In the genomic region with DNA sequence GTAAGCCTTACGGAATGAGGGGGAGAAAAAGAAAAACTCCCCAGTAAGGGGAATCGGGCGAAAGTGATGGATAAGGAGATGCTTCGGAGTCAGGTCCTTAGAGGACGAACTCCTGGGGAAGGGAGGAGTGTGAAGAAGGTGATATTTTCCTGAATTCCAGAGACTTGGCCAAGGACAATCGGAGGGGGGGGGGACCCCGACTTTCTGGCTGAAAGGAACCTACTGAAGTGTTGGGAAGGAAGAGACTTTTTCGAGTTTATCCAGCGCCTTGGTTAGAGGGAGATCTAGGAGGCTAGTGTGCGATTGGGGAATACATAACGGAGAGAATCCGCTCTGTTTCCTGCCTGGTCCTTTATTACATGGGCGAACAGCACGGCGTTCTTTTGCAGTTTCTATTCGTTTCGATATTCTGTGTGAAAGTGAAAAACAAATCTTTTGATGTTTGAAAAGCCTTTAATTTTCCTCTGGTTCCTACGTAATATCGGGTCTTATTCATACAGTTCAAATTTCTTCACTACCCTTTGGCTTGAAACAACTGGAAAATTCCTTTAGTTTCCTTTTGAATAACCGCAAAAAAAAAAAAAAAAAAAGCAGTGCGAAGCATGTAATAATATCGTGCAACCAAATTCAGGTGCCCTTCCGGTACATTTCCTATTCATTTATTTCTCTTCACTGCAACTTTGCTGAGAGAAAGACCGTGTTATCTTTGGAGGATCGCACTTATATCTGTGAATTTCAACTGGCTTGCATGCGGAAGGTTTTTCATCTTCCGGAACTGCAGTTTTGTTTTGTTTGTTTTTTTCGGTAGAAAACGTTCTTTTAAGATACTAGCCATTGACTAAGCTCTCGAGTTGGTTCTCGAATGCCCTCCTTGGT, we compare ENCODE assay signal across 8 mouse cellular contexts. TPM values are rescaled to one million over a fixed set of nuclear protein-coding genes. Genes with fewer than 3 reads are reported as not detected.
DNase-seq lines count a peak whose midpoint lies in the region; ATAC-seq and TF ChIP-seq lines count a peak whose summit lies in the region.

No protein-coding gene starts in this region.

- H3K4me3 ChIP-seq in heart, adult 2 months: peak overlapping the region; percentile 69
- peak overlapping the region; percentile 68 to 94 (median 78) for H3K4me3 ChIP-seq in CH12.LX (replicated peaks in 1 of 3; ENCODE audit: low read depth in 2 of 3, low read length in 2 of 3, poor library complexity in 1 of 3)
- H3K4me3 ChIP-seq in embryonic facial prominence, embryonic 11.5 days (ENCODE audit: low read depth, low read length): peak overlapping the region; percentile 61
- H3K4me3 ChIP-seq in hindbrain, embryonic 16.5 days (ENCODE audit: low read length): peak overlapping the region; percentile 63
- H3K4me3 ChIP-seq in midbrain, embryonic 14.5 days (replicated peaks; ENCODE audit: low read depth, low read length): peak overlapping the region; percentile 59

- ATAC-seq in embryonic facial prominence, embryonic 11.5 days (replicated peaks; ENCODE audit: insufficient number of reproducible peaks, low FRiP score, low TSS enrichment, low read depth): no peak
- ATAC-seq in hindbrain, embryonic 16.5 days: no peak
- ATAC-seq in midbrain, embryonic 14.5 days (ENCODE audit: low FRiP score, low TSS enrichment): no peak
- ATAC-seq in monocyte, adult 5-6 weeks (replicated peaks; ENCODE audit: insufficient number of reproducible peaks, low FRiP score, low TSS enrichment, poor library complexity, severe bottlenecking): no peak

- peak overlapping the region; percentile 81 for H3K27ac ChIP-seq in heart, adult 2 months
- no peak overlapping the region for H3K27ac ChIP-seq in CH12.LX (ENCODE audit: insufficient read depth, low read depth)
- H3K27ac ChIP-seq in embryonic facial prominence, embryonic 11.5 days (replicated peaks; ENCODE audit: low read depth, low read length): no peak overlapping the region
- H3K27ac ChIP-seq in hindbrain, embryonic 16.5 days (ENCODE audit: low read depth, low read length): peak overlapping the region; percentile 96
- peak overlapping the region; percentile 96 for H3K27ac ChIP-seq in midbrain, embryonic 14.5 days (replicated peaks; ENCODE audit: low read depth, low read length)

- no peak for TF ChIP-seq EP300 in heart, adult 2 months (IDR thresholded peaks at IDR 0.05; ENCODE audit: insufficient read depth, low read depth, low read length)
- 0 out of 2 replicates have a peak, but pooled peaks have one; percentile 32 for TF ChIP-seq EP300 in CH12.LX (IDR thresholded peaks at IDR 0.05; ENCODE audit: low read length)

- intact Hi-C loops in heart, adult 2 months (cut with DNase I): loop anchor here (10.0 kb wide), 1 partner anchor 432 kb away; no protein-coding TSS in a partner anchor

- peak in 1 of 2 experiments; percentile 4 for DNase-seq in heart, adult 2 months
- DNase-seq in heart, adult 9 months (ENCODE audit: low spot score in 2 of 2): no peak
- no peak for DNase-seq in CH12.LX (ENCODE audit: extremely low read depth)
- DNase-seq in embryonic facial prominence, embryonic 11.5 days (ENCODE audit: low spot score): no peak
- DNase-seq in midbrain, embryonic 14.5 days: peak; percentile 43
- no peak for DNase-seq in ovary, postnatal 10 days (ENCODE audit: low spot score)

- no peaks in the 10 kb centered on the region for H3K36me3 ChIP-seq in heart, adult 2 months (ENCODE audit: control insufficient read depth, insufficient read depth, low read length)
- H3K36me3 ChIP-seq in CH12.LX (replicated peaks in 1 of 2; ENCODE audit: control insufficient read depth in 1 of 2, insufficient read depth in 1 of 2, low read length in 1 of 2): no peaks in the 10 kb centered on the region
- no peaks in the 10 kb centered on the region for H3K36me3 ChIP-seq in embryonic facial prominence, embryonic 11.5 days (replicated peaks; ENCODE audit: control insufficient read depth, insufficient read depth, low read depth, low read length)
- H3K36me3 ChIP-seq in hindbrain, embryonic 16.5 days (ENCODE audit: control insufficient read depth, insufficient read depth, low read length): no peaks in the 10 kb centered on the region
- no peaks in the 10 kb centered on the region for H3K36me3 ChIP-seq in midbrain, embryonic 14.5 days (ENCODE audit: control insufficient read depth, insufficient read depth, low read length)

- H3K4me1 ChIP-seq in heart, adult 2 months (ENCODE audit: control insufficient read depth, insufficient read depth, low read length): no peaks in the 10 kb centered on the region
- H3K4me1 ChIP-seq in CH12.LX (ENCODE audit: control insufficient read depth in 1 of 2, insufficient read depth in 2 of 2): no peaks in the 10 kb centered on the region
- no peaks in the 10 kb centered on the region for H3K4me1 ChIP-seq in embryonic facial prominence, embryonic 11.5 days (ENCODE audit: control insufficient read depth, insufficient read depth, low read length)
- no peaks in the 10 kb centered on the region for H3K4me1 ChIP-seq in hindbrain, embryonic 16.5 days (ENCODE audit: control insufficient read depth, insufficient read depth, low read depth, low read length)
- 0 out of 2 replicates have a peak, but pooled peaks cover 3% of the 10 kb centered on the region for H3K4me1 ChIP-seq in midbrain, embryonic 14.5 days (ENCODE audit: control insufficient read depth, insufficient read depth, low read length)

- no peak for TF ChIP-seq CTCF in heart, adult 2 months (IDR thresholded peaks at IDR 0.05)
- TF ChIP-seq CTCF in CH12.LX (conservative IDR thresholded peaks at IDR 0.05 in 1 of 2, IDR thresholded peaks at IDR 0.05 in 1 of 2; ENCODE audit: low read depth in 2 of 2, low read length in 2 of 2): no peak

- no peak overlapping the region; the same call in 1 of the 2 replicates for H3K4me2 ChIP-seq in CH12.LX (ENCODE audit: insufficient read depth, low read depth, poor library complexity, severe bottlenecking)
- peak overlapping the region; percentile 25 for H3K4me2 ChIP-seq in embryonic facial prominence, embryonic 11.5 days (ENCODE audit: low read depth, low read length)
- peak overlapping the region; percentile 55 for H3K4me2 ChIP-seq in hindbrain, embryonic 16.5 days (ENCODE audit: low read length)
- H3K4me2 ChIP-seq in midbrain, embryonic 14.5 days (ENCODE audit: low read length): peak overlapping the region; percentile 54

- peak overlapping the region; percentile 93 for H3K9ac ChIP-seq in heart, adult 2 months (ENCODE audit: low read depth, low read length)
- H3K9ac ChIP-seq in CH12.LX (ENCODE audit: insufficient read depth, low read depth): peak overlapping the region; percentile 98
- H3K9ac ChIP-seq in embryonic facial prominence, embryonic 11.5 days (replicated peaks; ENCODE audit: low read length): peak overlapping the region; percentile 89
- H3K9ac ChIP-seq in hindbrain, embryonic 16.5 days (ENCODE audit: low read depth, low read length): peak overlapping the region; percentile 75
- peak overlapping the region; percentile 80 for H3K9ac ChIP-seq in midbrain, embryonic 14.5 days (replicated peaks; ENCODE audit: low read length)

- no peaks in the 10 kb centered on the region for H3K27me3 ChIP-seq in heart, adult 2 months (ENCODE audit: control insufficient read depth, insufficient read depth, low read length)
- no peaks in the 10 kb centered on the region for H3K27me3 ChIP-seq in CH12.LX (replicated peaks)
- H3K27me3 ChIP-seq in embryonic facial prominence, embryonic 11.5 days (ENCODE audit: control insufficient read depth, insufficient read depth, low read length): no peaks in the 10 kb centered on the region
- H3K27me3 ChIP-seq in hindbrain, embryonic 16.5 days (replicated peaks; ENCODE audit: control insufficient read depth, insufficient read depth, low read length): no peaks in the 10 kb centered on the region
- H3K27me3 ChIP-seq in midbrain, embryonic 14.5 days (ENCODE audit: control insufficient read depth, insufficient read depth, low read length): no peaks in the 10 kb centered on the region

- no peak for TF ChIP-seq RAD21 in CH12.LX (IDR thresholded peaks at IDR 0.05; ENCODE audit: low read depth, low read length)

- H3K79me2 ChIP-seq in heart, adult 2 months (replicated peaks; ENCODE audit: control insufficient read depth, insufficient read depth, low read length): no peaks in the 10 kb centered on the region
- peaks cover 16% of the 10 kb centered on the region for H3K79me2 ChIP-seq in CH12.LX (replicated peaks; ENCODE audit: control insufficient read depth, extremely low read depth, insufficient read depth, poor library complexity, severe bottlenecking)

- no peaks in the 10 kb centered on the region for H3K9me3 ChIP-seq in CH12.LX (replicated peaks; ENCODE audit: low read length)
- no peaks in the 10 kb centered on the region for H3K9me3 ChIP-seq in embryonic facial prominence, embryonic 11.5 days (replicated peaks; ENCODE audit: control insufficient read depth, low read length)
- H3K9me3 ChIP-seq in hindbrain, embryonic 16.5 days (ENCODE audit: control insufficient read depth, low read length): no peaks in the 10 kb centered on the region
- no peaks in the 10 kb centered on the region for H3K9me3 ChIP-seq in midbrain, embryonic 14.5 days (ENCODE audit: control insufficient read depth, low read length)

- in situ Hi-C loops in CH12.LX (cut with MboI; ENCODE audit: low pct_ligation_motif_present, low pct_unique_long_range_greater_than_20kb, low sequenced_read_pairs): no loop called here

- no peak for TF ChIP-seq POLR2A in heart, adult 2 months (IDR thresholded peaks at IDR 0.05; ENCODE audit: insufficient read depth, low read depth, low read length)
- TF ChIP-seq POLR2A in CH12.LX (IDR thresholded peaks at IDR 0.05; ENCODE audit: low read depth, low read length): no peak

- dilution Hi-C loops in CH12.LX (cut with MboI; ENCODE audit: extremely low pct_ligation_motif_present, extremely low pct_unique_long_range_greater_than_20kb, low sequenced_read_pairs): no loop called here

- WGBS in heart, adult 2 months: 21% methylated on average over 31 of the region's 31 CpGs
- 20% methylated on average over 31 of the region's 31 CpGs for WGBS in embryonic facial prominence, embryonic 11.5 days
- 15% methylated on average over 31 of the region's 31 CpGs for WGBS in hindbrain, embryonic 16.5 days
- 23% methylated on average over 31 of the region's 31 CpGs for WGBS in midbrain, embryonic 14.5 days

TF ChIP-seq in CH12.LX, 34 proteins besides CTCF, POLR2A, EP300 and RAD21 (continues in another document):
- TF ChIP-seq JUND (conservative IDR thresholded peaks at IDR 0.05; ENCODE audit: low read depth, low read length) (no peak), CHD2 (IDR thresholded peaks at IDR 0.05; ENCODE audit: low read length) (no peak), MAFK (IDR thresholded peaks at IDR 0.05; ENCODE audit: insufficient replicate concordance, low read length) (no peak)

RNA-seq across cellular contexts. Expression of gene Phf6, which starts 1.0 kb away (rescaled TPM):
- total RNA-seq in heart, adult 2 months (2021): 1 to 10 TPM; 4.6 to 5.1 TPM
- polyA plus RNA-seq in heart, adult 2 months (2012; rRNA removed): 1.0 and 2.9 TPM in 2 replicates
- total RNA-seq in CH12.LX (2012; rRNA removed) (19.8 and 22.0 TPM in 2 replicates), CH12.LX (2014; rRNA removed) (59.7 and 67.0 TPM in 2 replicates)
- 27.1 and 29.4 TPM in 2 replicates for polyA plus RNA-seq in CH12.LX (2012; ENCODE audit: insufficient read length, low read depth)
- 124 and 143 TPM in 2 replicates for polyA plus RNA-seq in embryonic facial prominence, embryonic 11.5 days (2014; fragmentation: Nextera tagmentation; extraction: Ambion mirVana)
- polyA plus RNA-seq in hindbrain, embryonic 16.5 days (2015; fragmentation: Nextera tagmentation; extraction: Ambion mirVana): 47.0 and 57.8 TPM in 2 replicates
- 86.5 and 105 TPM in 2 replicates for polyA plus RNA-seq in midbrain, embryonic 14.5 days (2014; fragmentation: Nextera tagmentation; extraction: Ambion mirVana)
- total RNA-seq in monocyte, adult 5-6 weeks (2017): 22.7 to 33.1 TPM (median 24.5 TPM) in 3 replicates

Comparison
In these comparisons a context has a peak if more than half of its experiments do, and no peak if none do; other contexts are left out.
1. H3K27ac ChIP-seq: peak in heart, adult 2 months (single experiment), hindbrain, embryonic 16.5 days (single experiment) and midbrain, embryonic 14.5 days (single experiment); none in CH12.LX (single experiment) and embryonic facial prominence, embryonic 11.5 days (single experiment).
2. Peak in every context shown above with its lines, with median percentiles within 50 percentile points of each other: H3K4me3 ChIP-seq and H3K9ac ChIP-seq.